Comparison of ENCODE assay signal across 16 mouse cellular contexts in genomic region chr5:64112360-64112759, GRCm38 (mm10). TPM values are rescaled to one million over a fixed set of nuclear protein-coding genes. Genes with fewer than 3 reads are reported as not detected.
A peak's percentile ranks its signal among the peaks of the same experiment; 100 is the strongest.
DNase-seq lines count a peak whose midpoint lies in the region; TF ChIP-seq lines count a peak whose summit lies in the region.
"Had no signal": no experiment of that assay in that cellular context is flagged by ENCODE, and none has a peak within 500 bp of the region (broad histone marks: within the 10 kb centered on the region; RNA-seq: fewer than 3 reads in every experiment).

No protein-coding gene starts in this region.

- no peak for TF ChIP-seq CTCF in left cerebral cortex, adult 2 months (IDR thresholded peaks at IDR 0.05)

- no peaks in the 10 kb centered on the region for H3K9me3 ChIP-seq in ES-E14 (ENCODE audit: control insufficient read depth, insufficient read depth, low read depth, low read length)
- H3K9me3 ChIP-seq: stomach, embryonic 15.5 days had no signal

- peak; percentile 9 for DNase-seq in gastrocnemius, adult 18-20 months (ENCODE audit: low spot score)
- no peak for DNase-seq in gastrocnemius, postnatal 10 days
- no peak for DNase-seq in ES-E14 (ENCODE audit: low read depth, low spot score)
- DNase-seq in brain, adult 2 months (ENCODE audit: low read depth, low spot score) = peak; percentile 54
- DNase-seq in kidney, postnatal 36 days = peak; percentile 33 to 39
- DNase-seq in layer of hippocampus, adult 11-12 months (ENCODE audit: low spot score) = no peak
- no peak for DNase-seq in left cerebral cortex, adult 2 months (ENCODE audit: extremely low spot score in 1 of 2, low spot score in 2 of 2)
- no peak for DNase-seq in cerebellum, postnatal 36 days
- DNase-seq: cerebellum, adult 8-10 months; heart, postnatal 36 days; left cerebral cortex, postnatal 4 days; right cerebral cortex, postnatal 25 days had no signal

- H3K9ac ChIP-seq in ES-E14 (ENCODE audit: insufficient read depth, low read depth, low read length, poor library complexity, severe bottlenecking) = no peak overlapping the region
- H3K9ac ChIP-seq: embryonic facial prominence, embryonic 13.5 days; forebrain, embryonic 15.5 days; liver, embryonic 15.5 days; stomach, embryonic 15.5 days had no signal

- in situ Hi-C loops in ES-E14 (cut with MboI; ENCODE audit: low sequenced_read_pairs in 2 of 2, unreplicated experiment in 2 of 2) = no loop called here

- no peak overlapping the region for H3K4me3 ChIP-seq in ES-E14 (ENCODE audit: insufficient read depth in 1 of 2, low read depth in 1 of 2, low read length in 2 of 2, poor library complexity in 1 of 2, severe bottlenecking in 1 of 2)
- no peak overlapping the region for H3K4me3 ChIP-seq in left cerebral cortex, adult 2 months
- H3K4me3 ChIP-seq: embryonic facial prominence, embryonic 13.5 days; forebrain, embryonic 15.5 days; liver, embryonic 15.5 days; stomach, embryonic 15.5 days had no signal

- intact Hi-C loops in left cerebral cortex, adult 2 months (cut with DNase I) = loop anchor here (5.0 kb wide), 1 partner anchor 155 kb away; no protein-coding TSS in a partner anchor

- H3K4me1 ChIP-seq in ES-E14 (ENCODE audit: control insufficient read depth in 2 of 2, insufficient read depth in 2 of 2, low read length in 2 of 2, poor library complexity in 1 of 2) = peaks cover 0 to 10% of the 10 kb centered on the region in 2 experiments; a peak in 3 of 4 replicates
- H3K4me1 ChIP-seq: embryonic facial prominence, embryonic 13.5 days; forebrain, embryonic 15.5 days; liver, embryonic 15.5 days; stomach, embryonic 15.5 days had no signal

- H3K36me3 ChIP-seq in ES-E14 (ENCODE audit: control insufficient read depth, insufficient read depth, low read length, poor library complexity, severe bottlenecking) = peaks cover 11% of the 10 kb centered on the region; the same call in 1 of the 2 replicates

- H3K27ac ChIP-seq in ES-E14 (ENCODE audit: insufficient read depth, low read depth, low read length, poor library complexity, severe bottlenecking) = no peak overlapping the region
- no peak overlapping the region for H3K27ac ChIP-seq in left cerebral cortex, adult 2 months
- H3K27ac ChIP-seq: embryonic facial prominence, embryonic 13.5 days; forebrain, embryonic 15.5 days; liver, embryonic 15.5 days; stomach, embryonic 15.5 days had no signal

TF ChIP-seq in ES-E14, 5 proteins besides CTCF, POLR2A, EP300 and RAD21:
- TF ChIP-seq MAFK (IDR thresholded peaks at IDR 0.05; ENCODE audit: insufficient read depth, low read depth, low read length) = 0 out of 2 replicates have a peak, but pooled peaks have one; percentile 44
- no peak for TF ChIP-seq CHD2 (IDR thresholded peaks at IDR 0.05; ENCODE audit: low read depth, low read length)

RNA-seq across cellular contexts. Expression of gene Pgm2, which starts 19.6 kb away (rescaled TPM):
- 1 to 10 TPM; 1.5 to 2.3 TPM for total RNA-seq in gastrocnemius, adult 18-20 months (2021)
- 1 to 10 TPM; 7.0 to 8.5 TPM for total RNA-seq in gastrocnemius, postnatal 10 days (2021)
- 10.7 and 11.9 TPM in 2 replicates for total RNA-seq in ES-E14 (2012; rRNA removed)
- total RNA-seq in left cerebral cortex, adult 2 months (2021) = 10 to 100 TPM in 1 of 2 experiments, 1 to 10 TPM in 1; 9.1 to 13.1 TPM

RNA-seq across cellular contexts. Expression of gene Tbc1d1, which starts 43.7 kb away (rescaled TPM):
- 10 to 100 TPM; 57.2 to 73.9 TPM for total RNA-seq in gastrocnemius, adult 18-20 months (2021)
- total RNA-seq in gastrocnemius, postnatal 10 days (2021) = 10 to 100 TPM; 35.5 to 36.8 TPM
- 20.6 and 31.1 TPM in 2 replicates for total RNA-seq in ES-E14 (2012; rRNA removed)
- 10 to 100 TPM; 20.2 to 24.6 TPM for total RNA-seq in left cerebral cortex, adult 2 months (2021)

Comparison
In these comparisons a context has a peak if more than half of its experiments do, and no peak if none do; other contexts are left out.
1. DNase-seq: peak in gastrocnemius, adult 18-20 months (single experiment), brain, adult 2 months (single experiment) and kidney, postnatal 36 days (2 of 2); none in gastrocnemius, postnatal 10 days (single experiment), ES-E14 (single experiment), layer of hippocampus, adult 11-12 months (single experiment), left cerebral cortex, adult 2 months (0 of 2) and cerebellum, postnatal 36 days (0 of 2).